Mouse (Mus musculus) frontal cortex, postnatal 36 days (tissue): ENCODE results near the gene Ptprg.

Experiments used
- DNase-seq, 2 experiments: peaks; one replicate each; pipeline ENCODE4 v3.0.0; 2022; ENCODE audit warnings: low spot score in 2 of 2

Gene Ptprg

DNA sequence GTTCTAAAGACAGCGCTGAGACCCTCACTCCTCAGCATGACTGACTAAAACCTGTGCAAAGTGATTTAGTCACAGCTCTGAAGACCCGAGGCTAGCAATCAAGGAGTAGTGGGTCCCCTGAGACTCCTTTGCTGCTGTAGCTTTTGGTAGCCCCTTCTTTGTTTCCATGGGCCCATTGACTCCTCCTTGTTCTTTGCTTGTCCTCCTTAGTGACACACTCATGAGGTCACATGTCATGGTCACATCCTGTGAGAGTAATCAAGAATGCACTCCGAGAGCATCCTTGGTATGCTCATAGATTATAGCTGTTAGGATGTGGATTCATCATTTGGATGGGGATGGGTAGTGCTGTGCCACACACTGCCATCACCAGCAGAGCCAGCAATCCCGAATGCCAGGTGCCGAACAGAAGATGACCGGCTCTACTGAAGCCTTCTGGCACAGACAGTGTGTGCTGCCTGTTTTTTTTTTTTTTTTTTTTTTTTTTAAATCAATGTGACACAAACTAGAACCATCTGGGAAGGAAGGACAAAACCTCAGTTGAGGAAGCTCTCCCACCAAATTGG, 64.9 kb downstream of the Ptprg start:
- DNase-seq, result no peak

DNA sequence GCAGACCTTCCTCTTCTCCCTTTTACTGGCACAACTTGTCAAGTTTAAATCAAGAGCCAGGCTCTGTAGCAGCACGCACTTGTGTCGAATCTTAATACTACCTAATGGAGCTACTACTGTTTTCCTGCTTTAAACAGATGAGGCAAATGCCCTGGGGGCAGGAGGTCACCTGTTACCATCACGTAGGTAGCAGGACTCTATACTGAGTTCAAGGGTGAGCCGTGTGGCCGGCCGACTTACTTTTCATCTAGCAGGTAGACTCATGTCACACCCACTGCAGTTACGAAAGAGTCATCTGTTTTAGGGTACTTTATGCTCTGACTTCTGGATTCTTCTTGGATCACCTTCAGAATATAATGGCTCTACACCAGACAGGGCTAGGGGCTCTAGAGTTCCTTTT, 66.3 kb downstream of the Ptprg start:
- DNase-seq, result no peak

DNA sequence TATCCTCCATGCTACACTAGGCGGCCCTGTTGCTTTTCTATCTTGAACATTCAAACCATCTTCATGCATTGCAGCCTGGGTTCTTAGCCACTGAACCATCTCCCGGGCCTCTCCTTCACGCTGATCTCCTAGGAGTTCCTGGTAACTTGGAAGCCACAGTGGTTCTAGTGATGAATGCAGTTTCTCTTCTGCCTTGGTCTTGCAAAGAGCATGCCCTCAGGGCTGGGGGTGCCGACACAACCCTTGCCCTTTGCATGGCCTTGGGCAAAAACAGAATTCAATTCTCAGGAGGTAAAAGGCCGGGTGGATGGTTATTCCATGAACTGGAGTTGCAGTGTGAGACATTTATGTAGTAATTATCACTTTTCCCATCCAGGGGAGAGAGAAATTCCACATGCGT, 67.0 kb downstream of the Ptprg start:
- DNase-seq, result no peak

DNA sequence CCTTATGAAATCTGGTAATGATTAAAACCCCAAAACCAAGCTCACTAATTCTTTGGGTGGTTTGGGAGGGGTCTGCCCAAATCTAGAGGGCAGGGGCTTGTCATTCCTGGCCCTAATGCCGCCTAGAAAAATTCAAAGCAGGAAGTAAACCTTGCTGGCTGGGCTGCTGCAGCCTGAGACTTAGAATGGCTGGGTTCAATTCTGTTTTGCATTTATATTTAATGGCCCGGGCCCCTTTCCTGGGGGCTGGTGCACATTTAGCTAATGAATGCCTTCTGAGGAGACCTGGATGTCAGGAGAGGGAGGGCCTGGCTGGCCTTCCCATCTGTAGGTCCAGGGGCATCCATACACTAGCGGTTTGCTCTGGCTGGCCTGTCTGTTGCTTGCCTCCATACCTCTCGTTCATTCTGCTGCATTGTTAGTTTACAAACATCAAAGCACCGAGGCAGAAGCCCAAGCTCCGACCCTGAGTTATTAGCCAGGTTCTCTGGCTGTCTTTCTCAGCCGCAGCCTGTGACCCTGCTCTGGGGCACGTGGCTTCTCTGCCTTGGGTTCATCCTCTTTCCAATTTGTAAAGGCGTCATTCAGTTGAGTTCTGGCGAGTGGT, 67.7 kb downstream of the Ptprg start:
- no peak for DNase-seq

DNA sequence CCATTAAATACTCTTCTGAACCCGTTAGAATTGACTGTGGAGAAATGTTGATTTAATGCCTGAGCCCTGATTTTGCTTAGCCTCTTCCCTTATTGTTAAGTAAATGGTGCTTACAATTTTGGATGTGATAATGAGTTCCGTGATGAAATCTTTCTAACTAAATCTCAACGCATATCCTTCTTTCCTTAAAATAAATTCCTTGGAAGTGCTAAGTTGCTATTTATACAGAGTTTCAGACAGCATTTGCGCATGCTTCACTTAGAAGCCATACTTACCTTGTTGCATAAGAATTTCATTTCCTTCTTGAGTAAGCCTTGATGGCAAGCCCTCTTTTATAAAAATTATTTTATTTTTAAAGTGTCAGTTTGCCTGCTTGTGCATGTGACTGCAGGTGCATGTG, 70.2 kb downstream of the Ptprg start:
- peak in 1 of 2 experiments; percentile 35 for DNase-seq

DNA sequence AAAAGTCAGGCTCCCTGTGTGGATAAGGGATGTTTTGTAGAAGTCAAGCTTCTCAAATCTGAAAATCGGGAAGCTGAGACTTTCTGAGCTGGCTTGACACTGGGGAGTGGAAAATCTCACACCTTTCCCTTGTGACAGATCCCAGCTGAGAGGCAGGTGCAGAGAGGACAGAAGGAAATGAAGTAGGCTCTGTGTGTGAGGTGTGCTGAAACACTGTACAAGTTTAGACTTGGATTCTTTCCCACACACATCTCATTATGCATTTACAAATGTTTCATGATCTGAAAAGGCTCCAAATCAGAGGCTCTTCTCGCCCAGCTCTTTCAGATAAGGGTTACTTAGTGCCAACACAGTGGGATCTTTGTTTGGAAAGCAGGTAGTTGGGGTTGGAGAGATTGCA, 77.4 kb downstream of the Ptprg start:
- DNase-seq, result no peak

DNA sequence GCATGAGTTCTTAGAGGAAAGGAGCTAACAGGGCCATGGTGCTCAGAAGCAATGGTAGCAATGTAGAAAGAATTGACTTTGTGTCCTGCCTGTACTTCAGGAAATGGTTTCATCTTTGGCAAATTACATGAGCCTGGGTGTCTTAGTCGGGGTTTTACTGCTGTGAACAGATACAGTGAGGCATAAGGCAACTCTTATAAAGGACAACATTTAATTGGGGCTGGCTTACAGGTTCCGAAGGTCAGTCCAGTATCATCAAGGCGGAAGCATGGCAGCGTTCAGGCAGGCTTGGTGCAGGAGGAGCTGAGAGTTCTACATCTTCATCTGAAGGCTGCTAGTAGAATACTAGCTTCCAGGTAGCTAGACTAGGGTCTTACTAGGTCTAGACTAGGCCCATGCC, 78.2 kb downstream of the Ptprg start:
- no peak for DNase-seq

DNA sequence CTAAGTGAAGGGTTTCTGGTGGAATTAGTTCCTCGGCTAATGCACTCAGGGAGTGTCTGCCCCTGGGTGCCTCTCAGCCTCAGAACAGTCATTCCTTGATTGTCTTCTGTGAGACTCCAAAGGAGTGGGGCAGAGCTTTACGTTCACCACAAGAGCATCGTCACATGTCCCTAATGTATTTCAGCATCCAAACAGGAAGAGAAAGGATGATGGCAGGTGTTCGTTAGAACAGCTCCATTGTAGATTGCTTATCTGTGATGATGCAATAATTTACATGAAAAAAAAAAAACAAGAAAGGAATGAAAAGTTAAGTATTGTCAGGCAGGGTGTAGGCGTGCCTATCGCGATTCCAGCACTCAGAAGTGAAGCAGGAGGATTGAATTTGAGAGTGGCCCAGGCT, 84.3 kb downstream of the Ptprg start:
- no peak for DNase-seq

DNA sequence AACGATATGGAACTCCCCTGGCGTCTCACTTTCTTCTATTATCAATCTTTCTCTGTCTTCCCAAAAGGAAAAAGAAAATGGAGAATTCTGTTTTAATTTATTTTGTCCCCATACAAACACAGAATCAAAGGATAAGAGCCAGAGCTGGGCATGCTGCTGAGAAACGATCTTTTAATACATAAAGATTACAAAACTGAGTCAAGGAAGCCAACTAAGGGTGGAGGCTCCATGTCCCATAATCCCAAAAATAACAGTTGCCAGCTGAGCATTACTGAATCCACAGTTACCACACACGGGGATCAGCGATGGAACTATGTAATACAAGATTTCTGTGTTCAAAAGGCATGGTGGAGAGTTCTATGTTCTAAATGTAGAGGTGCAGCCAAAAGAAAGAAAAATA, 86.0 kb downstream of the Ptprg start:
- DNase-seq, result no peak

DNA sequence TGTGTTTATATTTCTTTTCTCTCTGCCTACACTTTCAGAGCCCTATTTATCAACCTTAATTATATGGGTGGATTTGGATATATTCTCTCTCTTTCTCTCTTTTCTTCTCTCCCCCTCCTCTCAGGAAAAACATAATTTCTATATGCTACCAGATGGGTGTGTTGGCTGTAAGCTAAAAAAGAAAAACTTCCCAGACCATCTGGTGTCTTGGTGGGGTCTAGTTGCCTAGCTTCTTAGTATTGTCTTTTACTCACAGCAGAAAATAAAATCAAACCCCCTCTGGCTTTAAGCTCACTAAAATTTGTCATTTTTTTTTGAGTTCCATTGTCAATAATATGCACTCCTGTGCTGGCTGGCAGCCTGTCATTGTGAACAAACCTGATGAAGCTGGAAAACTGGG, 87.0 kb downstream of the Ptprg start:
- no peak for DNase-seq

DNA sequence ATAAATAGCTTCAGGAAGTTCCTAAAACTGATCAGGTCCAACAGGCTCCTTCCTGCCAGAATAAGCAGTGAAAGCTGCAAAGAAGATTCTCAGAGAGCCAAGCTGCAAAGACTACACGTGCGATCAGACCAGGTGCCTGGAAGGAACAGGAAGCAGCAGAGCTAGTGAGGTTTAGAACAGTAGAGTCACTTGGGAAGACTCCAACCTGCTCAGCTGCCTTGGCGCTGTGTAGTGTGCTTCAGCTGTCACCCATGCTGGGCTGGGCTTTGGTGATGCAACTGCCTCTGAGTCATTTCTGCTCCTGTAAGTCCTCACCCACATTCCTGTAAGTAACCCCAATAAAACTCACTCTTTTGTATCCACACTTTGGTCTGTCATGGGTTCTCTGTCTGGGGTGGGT, 87.7 kb downstream of the Ptprg start:
- peak; percentile 26 to 49 for DNase-seq

DNA sequence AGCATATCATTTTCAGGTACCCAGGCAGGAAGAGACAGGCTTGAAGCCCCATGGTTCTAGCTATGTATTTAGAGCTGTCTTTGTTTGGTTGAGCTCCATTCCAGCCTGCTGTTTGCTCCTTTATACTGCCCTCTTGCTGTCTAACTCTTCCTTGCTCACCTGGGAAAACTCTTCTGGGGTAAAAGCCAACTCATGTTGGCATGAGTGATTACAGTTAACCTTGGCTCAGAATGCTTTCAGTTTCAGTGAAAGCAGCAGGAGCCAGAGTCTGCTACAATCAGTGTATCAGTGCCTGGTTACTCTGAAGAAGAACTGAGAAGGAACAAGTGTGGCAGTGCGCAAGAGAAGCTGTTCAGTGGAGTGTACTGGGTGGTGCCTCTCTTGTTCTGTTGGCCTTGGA, 89.6 kb downstream of the Ptprg start:
- no peak for DNase-seq

DNA sequence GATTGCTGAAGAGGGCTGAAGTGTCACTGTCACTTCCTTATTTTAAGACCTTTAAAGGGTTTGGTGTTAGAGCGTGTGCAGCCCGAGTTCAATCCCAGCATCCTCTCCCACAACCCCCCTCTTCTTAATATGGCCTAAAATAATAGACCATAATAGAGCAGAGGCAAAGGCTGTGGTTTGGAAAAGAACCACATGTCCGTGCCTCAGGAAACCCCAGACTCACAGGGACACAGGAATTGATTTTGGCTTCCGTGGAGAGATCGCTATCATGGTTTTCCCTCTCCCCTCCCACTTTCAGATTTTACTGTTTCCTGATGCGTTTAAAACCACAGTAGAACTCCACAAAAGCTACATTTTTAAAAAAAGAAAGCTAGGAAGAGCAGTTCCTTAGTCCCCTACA, 104.0 kb downstream of the Ptprg start:
- no peak for DNase-seq

DNA sequence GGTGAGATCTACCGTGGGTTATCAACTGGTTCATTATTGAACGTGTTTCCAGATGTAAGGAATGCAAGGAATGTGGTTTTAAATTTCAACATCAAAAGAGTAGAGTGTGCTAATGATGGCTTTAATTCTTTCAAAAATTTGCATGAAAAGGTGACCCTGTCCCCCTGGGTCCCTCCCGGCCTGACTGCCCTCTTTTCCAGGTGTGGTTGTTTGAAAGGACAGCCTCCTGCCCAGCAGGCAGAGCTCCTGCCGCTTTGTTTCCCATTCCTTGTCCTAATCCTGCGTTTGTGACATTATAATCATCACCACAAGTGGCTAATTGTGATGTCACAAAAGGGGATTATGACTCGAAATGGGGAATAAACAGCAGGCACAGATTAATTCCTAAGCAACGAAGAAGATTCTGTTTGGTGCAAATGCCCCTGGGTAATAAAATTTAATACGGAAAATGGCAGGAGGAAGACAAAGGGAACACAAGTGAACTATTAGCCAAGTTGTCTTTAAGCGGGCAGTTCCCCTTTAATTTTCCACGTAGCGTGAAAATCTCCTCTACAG, 110.4 kb downstream of the Ptprg start:
- DNase-seq, result no peak

DNA sequence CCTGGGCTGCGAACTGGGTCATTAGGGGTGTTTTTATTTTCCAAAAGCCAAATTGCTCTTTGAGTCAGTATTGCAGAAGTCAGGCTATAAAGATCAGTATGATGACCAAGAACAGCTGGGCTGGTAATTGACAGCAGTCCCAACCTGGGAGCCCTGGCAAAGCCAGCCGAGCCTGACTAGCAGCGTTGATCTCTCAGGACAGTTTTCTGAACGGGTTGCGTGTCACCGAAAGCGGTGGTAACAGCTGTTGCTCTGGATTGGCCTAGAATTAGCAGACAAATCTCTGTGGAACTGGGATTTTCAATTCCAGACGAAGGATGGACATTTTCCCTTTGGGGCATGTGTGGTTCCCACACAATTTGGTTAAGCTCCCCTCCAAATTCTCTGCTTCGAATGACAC, 111.0 kb downstream of the Ptprg start:
- DNase-seq, result no peak

DNA sequence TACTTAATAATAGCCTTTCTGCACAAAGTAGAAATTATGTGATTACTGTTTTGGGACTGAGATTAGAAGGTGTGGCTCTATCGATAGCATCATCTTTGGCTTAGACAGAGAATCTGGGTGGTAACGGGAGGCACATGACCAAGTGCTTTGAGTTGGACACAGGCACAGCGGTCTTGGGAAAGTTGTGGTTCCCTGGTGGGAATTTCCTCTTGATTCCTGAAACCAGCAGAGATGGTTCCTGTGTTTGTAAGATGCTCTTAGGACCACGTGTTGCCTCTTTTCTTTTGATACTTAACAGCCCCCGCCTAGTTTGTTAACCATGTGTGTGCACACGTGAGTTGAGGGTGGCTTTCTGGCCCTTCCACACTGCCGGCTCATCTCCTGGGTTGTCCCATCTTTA, 111.7 kb downstream of the Ptprg start:
- no peak for DNase-seq

DNA sequence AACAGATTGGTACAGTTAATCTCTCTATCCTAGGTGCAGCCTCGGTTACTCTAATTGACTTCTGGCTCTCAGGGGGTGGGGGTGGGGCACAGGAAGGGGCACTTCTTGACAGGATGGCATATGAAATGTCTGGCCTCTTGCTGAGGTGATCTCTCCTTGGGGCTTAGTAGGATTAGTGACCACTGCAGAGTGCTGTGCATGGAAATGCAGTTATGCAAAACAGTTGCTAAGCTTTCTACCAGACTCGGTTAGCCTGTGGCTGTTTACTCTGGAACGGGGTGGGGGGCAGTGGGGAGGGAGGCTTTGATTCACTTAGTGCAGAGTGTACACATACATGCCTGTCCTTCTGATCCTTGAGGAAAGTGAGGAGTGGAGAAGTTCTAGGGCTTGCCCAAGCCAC, 114.4 kb downstream of the Ptprg start:
- no peak for DNase-seq

DNA sequence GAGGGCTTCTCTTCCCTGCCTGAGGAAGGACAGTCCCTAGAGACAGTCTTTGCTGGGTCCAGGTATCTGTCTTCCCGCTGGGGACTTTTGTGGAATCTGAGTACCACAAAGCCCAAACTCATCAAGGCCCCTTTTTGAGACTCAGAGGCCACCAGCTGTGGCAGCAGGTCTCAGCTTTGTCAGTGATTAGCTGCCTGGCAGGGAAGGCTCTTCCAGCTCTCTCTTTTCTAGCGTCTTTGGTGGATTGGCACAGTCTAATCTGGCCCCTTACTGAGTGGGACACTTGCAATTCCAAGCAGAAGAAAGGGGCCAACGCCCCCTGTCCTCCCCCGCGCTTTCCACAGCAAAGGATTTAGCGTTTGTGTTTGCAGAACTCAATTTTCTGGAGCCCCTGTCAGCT, 117.5 kb downstream of the Ptprg start:
- DNase-seq, result no peak

DNA sequence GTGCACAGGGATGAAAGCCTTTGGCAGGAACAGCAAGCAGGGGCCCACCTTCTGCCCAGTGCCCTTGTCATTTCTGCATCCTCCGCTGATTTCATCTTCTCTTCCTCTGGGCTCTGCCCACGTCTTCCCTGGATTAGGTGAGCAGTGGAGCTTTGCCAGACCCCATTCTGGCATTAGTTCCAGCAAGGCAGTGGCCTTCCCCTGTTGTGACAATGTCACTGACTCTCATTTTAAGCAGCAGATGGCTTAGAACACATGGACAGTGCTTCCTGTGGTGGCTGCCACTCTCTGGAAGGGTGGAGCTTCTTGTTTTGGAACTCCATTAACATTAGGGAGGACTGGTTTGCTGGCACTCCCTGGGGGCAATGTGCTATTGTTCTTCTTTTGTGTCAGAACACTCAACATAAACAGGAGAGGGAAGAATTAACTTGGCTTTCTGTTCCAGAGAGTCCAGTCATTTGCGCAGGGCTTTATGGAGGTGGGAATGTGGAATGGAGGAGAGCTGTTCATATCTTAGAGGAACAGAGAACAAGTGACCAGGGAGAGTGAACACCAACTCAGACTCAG, 119.7 kb downstream of the Ptprg start:
- no peak for DNase-seq

DNA sequence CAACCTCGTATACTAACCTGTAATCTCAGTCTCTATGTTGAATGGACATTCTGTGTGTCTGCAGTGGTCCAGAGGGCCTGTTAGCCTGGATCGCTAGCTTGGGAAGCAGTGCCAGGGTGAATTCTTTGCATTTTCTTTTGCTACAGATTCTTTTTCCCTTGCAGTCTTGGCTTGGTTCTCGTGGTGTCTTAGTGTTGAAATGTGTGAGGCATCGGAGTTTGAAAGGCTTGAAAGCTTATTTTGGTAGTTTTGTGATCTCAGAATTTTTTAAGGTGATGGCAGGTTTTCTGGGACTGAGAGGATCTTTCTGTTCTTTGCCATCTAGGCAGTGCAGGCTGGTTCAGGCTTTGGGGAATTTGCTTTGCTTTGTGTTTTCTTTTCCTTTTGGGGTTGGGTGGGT, 124.9 kb downstream of the Ptprg start:
- no peak for DNase-seq

DNA sequence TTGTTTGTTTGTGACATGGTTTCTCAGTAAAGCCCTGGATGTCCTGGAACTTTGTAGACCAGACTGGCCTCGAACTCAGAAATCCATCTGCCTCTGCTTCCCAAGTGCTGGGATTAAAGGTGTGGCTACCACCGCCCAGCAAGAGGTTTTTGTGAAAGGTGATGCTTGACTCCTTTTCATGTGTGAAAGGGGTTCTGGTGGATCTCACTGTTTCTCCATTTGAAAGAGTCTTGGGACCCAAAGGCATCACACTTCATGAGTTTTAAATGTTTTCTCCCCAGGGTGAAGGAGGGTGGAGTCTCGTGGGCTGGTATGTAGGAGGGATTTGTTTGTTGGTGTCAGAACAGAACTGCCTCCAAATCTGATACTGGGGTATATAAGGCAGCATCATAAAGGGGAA, 126.4 kb downstream of the Ptprg start:
- DNase-seq, result no peak

DNA sequence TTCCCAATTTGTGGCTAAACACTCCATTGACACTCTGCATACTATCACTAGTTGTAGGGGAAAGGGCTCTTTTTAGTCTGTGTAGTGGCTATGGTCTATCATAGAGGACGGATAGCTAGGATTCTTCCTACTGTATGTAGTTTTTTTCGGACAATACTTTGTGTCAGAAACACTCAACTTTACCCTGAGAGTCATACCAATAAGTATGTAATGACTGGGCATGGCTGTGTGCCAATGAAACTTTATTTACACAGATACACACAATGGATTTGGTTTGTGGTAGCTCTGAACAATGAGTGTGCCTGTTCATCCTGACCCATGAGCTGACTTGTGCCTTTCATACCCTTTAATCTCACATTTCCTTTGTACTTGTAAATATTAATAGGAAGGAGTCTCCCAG, 127.3 kb downstream of the Ptprg start:
- DNase-seq, result no peak

DNA sequence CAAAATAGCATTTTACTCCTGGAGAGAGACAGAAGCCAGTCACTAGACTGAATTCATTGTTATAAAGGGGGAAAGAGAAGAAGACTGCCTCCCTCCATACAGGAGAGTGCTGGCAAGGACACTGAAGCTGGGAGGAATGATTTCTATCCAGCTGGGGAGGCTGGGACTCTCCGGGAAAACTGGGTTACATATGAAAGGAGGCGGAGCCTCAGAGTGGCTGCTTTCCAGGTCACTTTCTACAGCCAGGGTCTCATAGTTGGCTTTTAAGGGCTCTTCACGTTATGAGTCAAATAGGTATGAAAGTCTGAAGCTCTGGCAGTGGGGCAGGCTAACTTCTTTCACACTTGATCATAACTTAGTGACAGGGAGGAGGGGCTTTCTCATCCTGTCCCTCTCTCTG, 129.1 kb downstream of the Ptprg start:
- no peak for DNase-seq
